Mouse (Mus musculus): ENCODE data around the gene Atp6v1c2.

- TF ChIP-seq CTCF (IDR thresholded peaks at IDR 0.05; ENCODE audit: insufficient read depth, low read length), result no peak
- TF ChIP-seq POLR2A (IDR thresholded peaks at IDR 0.05; ENCODE audit: borderline replicate concordance, extremely low read depth, low read depth, low read length), result peak; percentile 84; the same call in 1 of the 2 replicates
These were observed 63.0 kb downstream of the Atp6v1c2 start, which contains the start of gene Pdia6 for GRCm38 (mm10) chr12:17265971-17266672.
